Mouse (Mus musculus): ENCODE measurements at regions not wholly inside any gene's neighbourhood (a gene's known extent, or its start where the extent isn't known, plus 50 kb on each side); places are given as distances from the start of the nearest gene placed in this dataset.

DNA sequence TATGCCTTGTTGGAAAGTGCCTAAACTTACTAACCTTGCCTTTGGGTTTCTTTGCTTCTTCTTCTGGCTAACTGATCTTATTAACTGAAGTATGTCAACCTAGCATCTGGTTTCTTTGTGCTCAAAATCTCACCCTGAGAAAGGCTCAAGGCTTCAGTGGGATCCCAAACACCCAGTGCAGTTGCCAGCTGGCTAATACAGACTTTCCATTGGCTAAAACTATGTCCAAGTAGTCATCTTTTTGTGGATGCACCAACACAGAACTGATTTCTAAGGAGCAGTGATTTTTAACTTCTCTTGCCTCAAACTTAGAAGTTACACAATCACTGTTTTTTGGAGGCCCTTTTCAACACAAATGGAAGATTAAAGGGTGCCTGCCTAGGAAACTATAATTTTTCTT lies 97.8 kb upstream of the Dcn start:
- no peak for DNase-seq (ENCODE audit: low read depth, low spot score)

DNA sequence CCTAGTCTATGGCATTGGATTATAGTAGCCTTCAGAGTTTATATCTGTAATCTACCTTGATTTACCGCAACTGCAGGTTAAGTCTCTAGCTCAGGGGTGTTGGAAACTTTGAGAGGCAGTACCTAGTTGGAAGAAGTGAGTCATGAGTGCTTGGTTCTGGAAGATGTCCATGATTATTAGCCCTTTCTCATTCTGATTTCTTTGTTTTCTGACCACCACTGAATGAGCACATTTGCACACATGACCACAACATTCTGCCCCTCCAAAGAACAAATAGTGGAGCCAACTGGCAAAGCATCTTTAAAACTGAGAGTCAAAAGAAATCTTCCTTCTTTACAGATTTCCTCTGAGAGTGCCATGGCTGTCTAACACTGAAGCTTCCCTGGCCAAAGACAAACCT lies 95.5 kb upstream of the Dcn start:
- no peak for DNase-seq (ENCODE audit: low read depth, low spot score)

DNA sequence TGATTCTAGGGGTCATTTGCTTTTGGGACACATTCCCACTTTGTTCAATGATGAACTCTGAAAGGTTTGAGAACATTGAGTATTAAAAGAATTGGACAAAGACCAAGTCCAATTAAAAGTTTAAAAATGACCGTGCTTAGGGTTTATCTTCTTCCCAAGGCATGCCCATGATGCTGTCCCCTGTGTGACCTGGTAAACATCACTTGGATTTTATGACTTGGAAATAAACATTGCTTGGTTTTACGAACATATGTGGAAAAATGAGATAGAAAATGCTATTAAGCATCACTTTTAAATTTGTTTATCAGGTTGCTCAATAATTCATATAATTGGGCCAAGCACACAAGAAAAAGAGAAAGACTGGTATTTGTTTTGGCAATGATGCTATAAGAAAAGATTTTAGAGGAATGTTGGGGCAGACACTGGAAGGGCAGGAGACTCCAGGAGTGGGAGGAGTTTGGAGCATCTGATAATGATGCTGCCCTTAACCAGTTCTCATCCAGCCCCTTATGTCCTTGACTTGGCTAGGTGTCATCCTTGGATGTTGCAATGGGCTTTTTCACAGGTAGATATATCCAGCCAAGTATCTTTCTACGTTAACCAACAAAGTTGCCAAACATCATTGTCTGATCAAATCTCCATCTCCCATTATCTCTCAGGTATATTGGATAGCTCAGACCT lies 92.1 kb upstream of the Dcn start:
- DNase-seq (ENCODE audit: low read depth, low spot score) = no peak

DNA sequence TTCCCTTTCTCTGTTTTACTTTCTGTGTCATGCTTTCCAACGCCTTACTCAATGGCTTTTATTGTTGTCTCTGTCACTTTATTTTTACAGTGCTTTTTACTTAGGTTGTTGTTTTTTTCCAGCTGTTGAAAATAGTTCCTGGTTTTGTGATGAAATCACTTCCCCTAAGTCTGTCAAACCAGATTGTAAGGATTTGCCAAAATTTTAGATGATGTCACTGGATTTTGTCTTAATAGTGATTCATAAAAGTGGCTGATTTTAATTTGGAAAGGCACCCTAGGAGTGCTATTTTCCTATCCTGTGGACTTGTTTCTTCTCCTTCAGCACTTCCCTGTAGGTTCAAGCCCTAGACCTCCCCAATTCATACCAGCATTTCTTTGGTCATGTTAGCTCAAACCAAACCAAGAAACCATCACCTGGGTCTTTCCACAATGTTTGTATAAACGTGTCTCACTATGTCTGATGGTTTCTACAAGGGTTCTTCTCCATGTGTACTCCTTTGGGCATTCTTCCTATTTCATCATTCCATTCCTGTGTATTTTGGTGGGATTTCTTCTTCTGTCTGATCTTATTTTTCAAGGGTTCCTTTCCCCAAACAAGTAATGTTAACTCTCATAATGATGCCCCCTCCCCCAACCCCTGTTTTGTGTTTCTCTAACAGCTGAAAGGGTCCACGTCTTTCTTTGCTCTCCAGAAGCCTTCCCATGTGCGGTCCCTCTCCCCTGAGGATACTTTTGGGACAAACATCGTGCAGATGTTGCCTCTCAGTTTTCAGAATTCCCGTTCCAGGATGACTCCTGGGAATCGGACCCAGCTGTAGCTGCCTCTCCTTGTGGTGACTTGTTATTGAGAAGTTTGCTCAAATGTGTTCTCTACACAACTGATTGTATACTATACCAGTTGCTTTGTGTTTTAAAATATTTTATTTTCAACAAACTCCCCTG lies 89.5 kb upstream of the Dcn start:
- DNase-seq (ENCODE audit: low read depth, low spot score) = no peak

DNA sequence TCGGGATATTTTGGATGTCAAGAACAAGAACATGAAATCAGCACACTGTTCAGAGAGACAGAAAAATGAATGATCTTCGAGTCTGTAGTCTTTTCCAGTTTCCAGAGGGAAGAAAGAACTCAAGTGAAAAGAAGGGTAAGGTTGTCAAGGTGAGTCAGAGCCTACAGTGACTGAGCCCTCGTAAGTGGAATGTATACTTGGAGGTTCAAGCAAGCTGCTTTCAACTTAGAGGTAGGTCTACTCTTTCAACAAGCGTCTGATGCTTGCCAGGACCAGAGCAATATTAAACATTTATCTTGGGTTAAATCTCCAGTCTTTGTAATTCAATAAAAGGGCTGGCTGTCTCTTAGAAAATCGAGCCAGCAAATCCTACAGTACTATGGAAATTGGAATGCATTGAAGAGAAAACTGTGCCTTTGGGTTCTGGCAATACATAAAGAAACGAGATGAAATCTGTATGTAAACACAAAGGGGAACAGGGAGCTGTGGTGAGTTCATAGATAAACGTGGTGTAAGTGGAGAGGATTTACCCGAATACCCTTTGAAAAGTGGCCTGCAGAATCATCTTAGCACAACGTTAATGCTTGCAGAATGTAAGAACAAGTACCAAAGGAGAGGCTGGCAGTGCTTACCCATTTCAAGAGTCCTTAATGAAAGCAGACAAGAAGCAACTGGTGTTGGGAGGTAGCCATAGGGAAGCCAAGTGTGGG lies 82.2 kb upstream of the Dcn start:
- no peak for DNase-seq (ENCODE audit: low read depth, low spot score)

DNA sequence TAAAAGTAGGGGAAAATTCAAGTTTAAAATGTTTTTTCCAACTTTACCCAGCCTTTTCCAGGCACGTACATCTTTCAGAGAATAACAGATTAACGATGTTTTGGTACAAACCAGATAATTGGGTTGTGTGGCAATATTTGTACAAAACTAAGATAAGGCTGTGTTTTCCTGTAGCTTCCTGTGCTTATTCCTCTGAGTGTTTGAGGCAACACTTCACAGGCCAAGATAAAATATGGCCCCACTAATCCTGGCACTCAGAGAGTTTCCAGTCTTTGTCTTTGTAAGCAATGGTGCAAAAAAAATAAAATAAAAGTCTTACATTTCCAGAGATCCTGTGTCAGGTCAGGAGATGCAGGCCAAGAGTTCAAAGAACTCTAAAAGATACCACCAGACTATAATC lies 81.5 kb upstream of the Dcn start:
- no peak for DNase-seq (ENCODE audit: low read depth, low spot score)

DNA sequence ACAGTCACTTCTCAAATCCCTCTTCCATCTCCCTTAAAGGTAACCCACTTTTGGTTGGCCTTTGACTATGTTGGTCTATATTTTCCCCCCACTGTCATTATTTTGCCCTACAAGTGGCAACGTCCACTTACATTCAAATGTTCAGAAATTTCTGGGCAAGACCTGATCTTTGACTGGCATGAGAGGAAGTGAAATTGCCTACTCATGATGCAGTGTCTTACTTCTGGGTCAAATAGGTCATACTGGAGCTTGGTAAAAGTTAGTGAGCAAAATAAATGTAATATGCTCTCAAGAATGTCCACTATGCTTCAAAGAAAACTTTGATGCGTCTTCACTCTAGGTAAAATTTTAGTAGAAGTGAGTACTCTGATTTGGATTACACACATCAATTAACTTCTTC lies 76.9 kb upstream of the Dcn start:
- no peak for DNase-seq (ENCODE audit: low read depth, low spot score)

DNA sequence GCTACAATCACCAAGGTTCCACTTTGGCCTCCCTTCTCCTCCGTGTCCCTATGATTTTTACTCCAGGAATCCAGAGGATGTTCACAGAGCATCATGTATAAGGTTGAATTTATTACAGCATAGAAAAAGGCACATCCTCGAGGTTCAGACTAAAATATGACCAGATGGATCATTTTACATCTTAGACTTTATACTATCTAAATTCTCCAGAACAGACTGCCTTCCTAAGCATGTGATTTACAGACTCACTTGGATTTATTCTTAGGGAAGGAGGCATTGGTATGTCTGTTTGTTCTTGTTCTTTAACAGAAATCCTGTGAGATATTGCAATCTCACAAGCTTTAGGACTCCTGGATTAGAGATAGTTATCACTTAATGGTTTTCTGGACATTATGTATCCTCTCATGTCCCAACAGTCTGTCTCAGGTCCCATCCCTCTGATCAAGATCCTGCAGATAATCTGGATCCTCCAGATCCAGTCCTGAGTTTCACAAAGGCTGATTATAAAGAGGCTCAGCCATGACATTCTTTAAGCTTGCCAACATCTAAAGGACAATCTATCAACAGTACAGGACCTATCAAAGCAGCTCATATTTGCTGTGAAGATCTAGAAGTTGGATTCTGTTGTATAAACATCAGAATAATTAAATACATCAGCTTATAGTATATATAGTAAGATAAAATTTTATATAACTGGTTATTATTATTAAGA lies 75.2 kb upstream of the Dcn start:
- DNase-seq (ENCODE audit: low read depth, low spot score) = no peak

DNA sequence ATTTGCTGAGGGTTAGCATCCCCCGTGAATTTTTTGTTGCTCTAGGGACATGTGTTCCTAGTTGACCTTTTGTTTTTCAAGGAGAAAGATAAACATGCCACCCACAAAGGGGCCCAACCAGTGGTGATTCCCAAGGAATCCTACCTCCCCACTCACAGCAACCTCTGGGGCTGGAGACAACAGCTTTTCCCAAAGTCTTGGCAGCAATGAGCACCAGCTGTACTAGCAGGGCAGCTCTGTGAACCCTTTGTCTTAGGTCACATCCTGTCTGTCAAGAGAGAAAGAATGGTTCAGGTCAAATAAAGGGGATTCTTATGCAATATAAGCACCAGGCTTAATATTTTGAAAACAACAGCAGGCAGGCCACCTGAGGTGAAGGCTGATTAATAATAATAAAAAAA lies 70.2 kb upstream of the Dcn start:
- no peak for DNase-seq (ENCODE audit: low read depth, low spot score)

DNA sequence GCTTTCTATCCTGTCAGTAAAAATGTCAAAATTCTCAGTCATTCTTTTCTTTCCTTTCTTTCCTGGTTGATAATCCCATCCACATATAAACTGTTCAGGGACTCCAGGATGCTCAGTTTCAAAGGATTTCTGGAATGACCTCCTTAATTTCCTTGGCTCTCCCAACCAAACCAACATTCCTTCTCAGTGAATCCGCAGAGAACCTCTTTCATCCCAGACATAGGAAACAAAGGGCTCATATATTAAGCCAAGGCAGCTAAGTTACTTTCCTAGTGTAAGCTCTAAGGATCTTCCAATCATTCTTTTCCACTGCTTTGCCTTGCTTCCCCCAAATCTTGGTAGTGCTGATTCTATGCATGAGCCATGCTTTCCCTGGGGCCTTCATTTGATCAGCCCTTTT lies 69.5 kb upstream of the Dcn start:
- DNase-seq (ENCODE audit: low read depth, low spot score) = no peak

DNA sequence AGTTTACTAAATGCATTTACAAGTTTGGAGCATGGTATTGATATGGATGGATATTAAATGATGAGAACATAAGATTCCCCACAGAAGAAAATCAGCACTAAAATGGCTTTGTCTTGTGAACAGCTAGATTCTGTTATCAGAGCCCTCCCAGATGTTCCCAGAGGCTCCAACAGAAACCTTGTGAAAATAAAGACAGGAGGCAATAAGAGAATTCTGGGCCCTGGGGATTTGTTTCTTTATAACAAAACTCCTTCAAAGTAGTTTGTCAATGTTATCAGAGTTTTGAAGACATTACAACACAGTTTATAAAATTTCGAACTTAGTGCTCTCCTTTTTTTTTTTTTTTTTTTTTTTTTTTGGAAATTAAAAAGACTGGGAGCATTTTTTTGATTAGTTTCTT lies 56.8 kb upstream of the Dcn start:
- DNase-seq (ENCODE audit: low read depth, low spot score) = no peak

DNA sequence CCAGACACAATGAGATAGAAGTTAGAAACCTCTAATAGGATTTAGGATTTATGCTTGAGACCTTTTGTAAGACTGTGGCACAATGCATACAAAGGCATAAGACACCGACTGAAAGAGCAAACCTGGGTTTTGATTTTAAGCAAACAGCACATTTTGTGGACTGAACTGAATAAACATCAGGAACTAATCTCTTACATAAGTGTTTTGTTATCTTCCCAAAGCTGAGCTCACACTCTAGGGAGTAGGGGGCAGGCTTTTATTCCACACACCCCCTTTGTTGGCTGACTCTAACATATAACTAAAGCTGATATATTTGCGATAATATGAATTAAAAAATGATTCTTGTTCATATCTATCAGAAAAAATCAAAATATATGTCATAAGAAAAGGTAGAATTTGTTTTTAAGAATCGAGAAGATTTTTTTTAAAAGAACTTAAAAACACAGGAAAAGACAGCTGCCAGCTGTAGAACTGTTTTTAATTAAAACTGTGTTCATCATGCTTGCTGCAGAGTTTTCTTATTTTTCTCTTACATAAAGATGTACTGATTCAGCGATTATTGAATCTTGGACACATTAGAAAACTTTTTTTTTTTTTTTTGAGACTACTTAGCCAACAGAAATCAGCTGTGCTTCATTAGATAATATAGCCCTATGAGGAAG lies 56.2 kb upstream of the Dcn start:
- DNase-seq (ENCODE audit: low read depth, low spot score) = no peak
